Mouse (Mus musculus): ENCODE data around the gene Tspan4.
A peak's percentile ranks its signal among the peaks of the same experiment; 100 is the strongest.

Gene Tspan4

GRCm38 (mm10) chr7:141475011-141475804 is at the start of gene Tspan4, which contains the start of gene Polr2l:
TSS of gene Tspan4 (plus strand) at chr7:141475240.
TSS of gene Polr2l (minus strand) at chr7:141475132.
- DNase-seq (ENCODE audit: low read depth, low spot score), result peak; percentile 72

- no peak for DNase-seq (ENCODE audit: low read depth, low spot score)
Observed at GRCm38 (mm10) chr7:141426948-141427730, 47.9 kb upstream of the Tspan4 start.

GRCm38 (mm10) chr7:141428701-141429100 is 46.3 kb upstream of the Tspan4 start:
- DNase-seq (ENCODE audit: low read depth, low spot score), result no peak

- no peak for DNase-seq (ENCODE audit: low read depth, low spot score)
Observed at GRCm38 (mm10) chr7:141429310-141429709, 45.7 kb upstream of the Tspan4 start, which contains the start of gene Cend1. TSS of gene Cend1 (minus strand) at chr7:141429491.

- DNase-seq (ENCODE audit: low read depth, low spot score), result no peak
Observed at GRCm38 (mm10) chr7:141429840-141430584, 45.0 kb upstream of the Tspan4 start.

- no peak for DNase-seq (ENCODE audit: low read depth, low spot score)
Observed at GRCm38 (mm10) chr7:141430585-141431240, 44.3 kb upstream of the Tspan4 start.

- DNase-seq (ENCODE audit: low read depth, low spot score), result no peak
Observed at GRCm38 (mm10) chr7:141431434-141432185, 43.4 kb upstream of the Tspan4 start.

GRCm38 (mm10) chr7:141432186-141432611 is 42.8 kb upstream of the Tspan4 start:
- DNase-seq (ENCODE audit: low read depth, low spot score), result no peak

GRCm38 (mm10) chr7:141432741-141433516 is 42.1 kb upstream of the Tspan4 start:
- DNase-seq (ENCODE audit: low read depth, low spot score), result no peak

GRCm38 (mm10) chr7:141433517-141434400 is 41.3 kb upstream of the Tspan4 start:
- DNase-seq (ENCODE audit: low read depth, low spot score), result no peak

- DNase-seq (ENCODE audit: low read depth, low spot score), result no peak
Observed at GRCm38 (mm10) chr7:141434464-141434863, 40.6 kb upstream of the Tspan4 start.

GRCm38 (mm10) chr7:141435129-141435855 is 39.7 kb upstream of the Tspan4 start:
- DNase-seq (ENCODE audit: low read depth, low spot score), result no peak

GRCm38 (mm10) chr7:141435856-141436522 is 39.1 kb upstream of the Tspan4 start:
- no peak for DNase-seq (ENCODE audit: low read depth, low spot score)

- DNase-seq (ENCODE audit: low read depth, low spot score), result no peak
Observed at GRCm38 (mm10) chr7:141436523-141436892, 38.5 kb upstream of the Tspan4 start.

- DNase-seq (ENCODE audit: low read depth, low spot score), result no peak
Observed at GRCm38 (mm10) chr7:141437178-141438120, 37.6 kb upstream of the Tspan4 start, which contains the start of gene Slc25a22. TSS of gene Slc25a22 (minus strand) at chr7:141437892.

- DNase-seq (ENCODE audit: low read depth, low spot score), result no peak
Observed at GRCm38 (mm10) chr7:141438201-141438968, 36.7 kb upstream of the Tspan4 start.

All from skeletal muscle tissue, adult 2 months (tissue).